Mouse (Mus musculus): ENCODE measurements around the gene Gm13694. TPM values are rescaled to one million over a fixed set of nuclear protein-coding genes. Genes with fewer than 3 reads are reported as not detected.
"Not testable (repeated sequence)": the region's sequence is repeated elsewhere in the genome, so short reads cannot be mapped to it uniquely, and the experiment has no call there.

Gene Gm13694
- total and polyA plus RNA-seq, 2 experiments = not detected

- H3K36me3 ChIP-seq (ENCODE audit: control insufficient read depth, insufficient read depth, low read length); H3K9ac ChIP-seq (ENCODE audit: low read depth, low read length); H3K27ac ChIP-seq (replicated peaks; ENCODE audit: insufficient read depth, low read depth, low read length); H3K4me3 ChIP-seq (ENCODE audit: insufficient read depth, low read depth, low read length); H3K79me2 ChIP-seq (ENCODE audit: control insufficient read depth, insufficient read depth, low read length); H3K27me3 ChIP-seq (ENCODE audit: control insufficient read depth, insufficient read depth, low read length); DNase-seq (ENCODE audit: extremely low read depth, low read depth, low spot score); H3K4me1 ChIP-seq (ENCODE audit: control insufficient read depth, insufficient read depth, low read length): not testable (repeated sequence)
- no CpG with 5 or more reads among the region's 6 CpGs for WGBS
These were observed 5.9 kb upstream of the Gm13694 start, which contains the start of gene Gm13696 for GRCm38 (mm10) chr2:83972823-83973222. TSS of gene Gm13696 (plus strand) at chr2:83973123.

- H3K36me3 ChIP-seq (ENCODE audit: control insufficient read depth, insufficient read depth, low read length); H3K4me3 ChIP-seq (ENCODE audit: insufficient read depth, low read depth, low read length); H3K4me1 ChIP-seq (ENCODE audit: control insufficient read depth, insufficient read depth, low read length); H3K79me2 ChIP-seq (ENCODE audit: control insufficient read depth, insufficient read depth, low read length); DNase-seq (ENCODE audit: extremely low read depth, low read depth, low spot score); H3K27ac ChIP-seq (replicated peaks; ENCODE audit: insufficient read depth, low read depth, low read length); H3K9ac ChIP-seq (ENCODE audit: low read depth, low read length); H3K27me3 ChIP-seq (ENCODE audit: control insufficient read depth, insufficient read depth, low read length): not testable (repeated sequence)
- WGBS = no CpG with 5 or more reads among the region's 6 CpGs
These were observed 5.7 kb downstream of the Gm13694 start, which contains the start of gene Gm13697 for GRCm38 (mm10) chr2:83984443-83984842. TSS of gene Gm13697 (plus strand) at chr2:83984743.

- H3K9ac ChIP-seq (ENCODE audit: low read depth, low read length); H3K36me3 ChIP-seq (ENCODE audit: control insufficient read depth, insufficient read depth, low read length); H3K27me3 ChIP-seq (ENCODE audit: control insufficient read depth, insufficient read depth, low read length); H3K27ac ChIP-seq (replicated peaks; ENCODE audit: insufficient read depth, low read depth, low read length); H3K4me3 ChIP-seq (ENCODE audit: insufficient read depth, low read depth, low read length); H3K79me2 ChIP-seq (ENCODE audit: control insufficient read depth, insufficient read depth, low read length); H3K4me1 ChIP-seq (ENCODE audit: control insufficient read depth, insufficient read depth, low read length); DNase-seq (ENCODE audit: extremely low read depth, low read depth, low spot score): not testable (repeated sequence)
- no CpG with 5 or more reads among the region's 6 CpGs for WGBS
These were observed 11.5 kb downstream of the Gm13694 start, which contains the start of gene Gm13691 for GRCm38 (mm10) chr2:83990253-83990652. TSS of gene Gm13691 (plus strand) at chr2:83990553.

- not testable (repeated sequence) for H3K27me3 ChIP-seq (ENCODE audit: control insufficient read depth, insufficient read depth, low read length); H3K4me3 ChIP-seq (ENCODE audit: insufficient read depth, low read depth, low read length); H3K27ac ChIP-seq (replicated peaks; ENCODE audit: insufficient read depth, low read depth, low read length); H3K9ac ChIP-seq (ENCODE audit: low read depth, low read length); H3K4me1 ChIP-seq (ENCODE audit: control insufficient read depth, insufficient read depth, low read length); H3K36me3 ChIP-seq (ENCODE audit: control insufficient read depth, insufficient read depth, low read length); DNase-seq (ENCODE audit: extremely low read depth, low read depth, low spot score); H3K79me2 ChIP-seq (ENCODE audit: control insufficient read depth, insufficient read depth, low read length)
- WGBS = 58% methylated on average over 8 of the region's 9 CpGs
These were observed 15.0 kb downstream of the Gm13694 start for GRCm38 (mm10) chr2:83993639-83994255.

- not testable (repeated sequence) for H3K9ac ChIP-seq (ENCODE audit: low read depth, low read length); H3K27ac ChIP-seq (replicated peaks; ENCODE audit: insufficient read depth, low read depth, low read length); H3K4me1 ChIP-seq (ENCODE audit: control insufficient read depth, insufficient read depth, low read length); H3K4me3 ChIP-seq (ENCODE audit: insufficient read depth, low read depth, low read length); H3K27me3 ChIP-seq (ENCODE audit: control insufficient read depth, insufficient read depth, low read length); DNase-seq (ENCODE audit: extremely low read depth, low read depth, low spot score); H3K79me2 ChIP-seq (ENCODE audit: control insufficient read depth, insufficient read depth, low read length); H3K36me3 ChIP-seq (ENCODE audit: control insufficient read depth, insufficient read depth, low read length)
- 92% methylated on average over 2 of the region's 3 CpGs for WGBS
These were observed 15.8 kb downstream of the Gm13694 start for GRCm38 (mm10) chr2:83994526-83994925.

- H3K27me3 ChIP-seq (ENCODE audit: control insufficient read depth, insufficient read depth, low read length) = no peaks in the 10 kb centered on the region
- no peaks in the 10 kb centered on the region for H3K79me2 ChIP-seq (ENCODE audit: control insufficient read depth, insufficient read depth, low read length)
- no peak for TF ChIP-seq CTCF (IDR thresholded peaks at IDR 0.05; ENCODE audit: low read depth, low read length)
- no peak for TF ChIP-seq POLR2A (IDR thresholded peaks at IDR 0.05; ENCODE audit: extremely low read depth, insufficient read depth, low read length)
- no peak overlapping the region for H3K27ac ChIP-seq (replicated peaks; ENCODE audit: insufficient read depth, low read depth, low read length)
- H3K36me3 ChIP-seq (ENCODE audit: control insufficient read depth, insufficient read depth, low read length) = no peaks in the 10 kb centered on the region
- no peaks in the 10 kb centered on the region for H3K4me1 ChIP-seq (ENCODE audit: control insufficient read depth, insufficient read depth, low read length)
- DNase-seq (ENCODE audit: extremely low read depth, low read depth, low spot score) = no peak
- 71% methylated on average over 1 of the region's 1 CpGs for WGBS
- no peak overlapping the region for H3K4me3 ChIP-seq (ENCODE audit: insufficient read depth, low read depth, low read length)
- no peak overlapping the region for H3K9ac ChIP-seq (ENCODE audit: low read depth, low read length)
These were observed 30.2 kb downstream of the Gm13694 start for GRCm38 (mm10) chr2:84008913-84009312.

Measured in liver, adult 2 months (tissue).